In the genomic region with DNA sequence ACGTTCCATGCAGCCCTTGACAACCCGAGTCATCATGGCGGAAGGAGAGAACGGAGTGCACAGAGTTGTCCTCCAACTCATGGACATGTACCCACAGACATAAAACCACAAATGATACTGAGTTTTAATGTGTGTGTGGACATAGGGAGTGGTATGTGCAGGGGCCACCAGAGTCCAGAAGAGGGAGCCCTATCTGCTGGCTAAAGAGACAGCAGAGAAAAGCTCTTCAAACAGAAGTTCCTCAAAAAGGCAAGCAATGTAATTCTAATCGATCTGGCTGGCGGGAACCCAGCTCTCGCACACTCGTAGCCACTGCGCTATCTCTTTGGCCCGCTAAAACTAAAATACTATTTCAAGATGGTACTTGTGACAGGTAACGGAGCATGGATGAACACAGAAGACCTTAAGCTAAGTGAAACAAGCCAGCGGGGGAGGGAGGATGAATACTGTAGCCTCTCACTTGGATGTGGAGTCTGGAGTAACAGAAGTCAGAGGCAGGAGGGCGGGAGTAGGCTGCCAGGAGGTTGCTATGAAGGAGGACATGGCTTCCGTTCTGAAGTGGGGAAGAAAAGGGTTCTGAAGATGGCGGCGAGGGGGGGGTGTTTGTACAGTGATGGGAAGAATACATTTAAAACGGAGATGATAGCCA, we compare ENCODE assay signal across 9 mouse cellular contexts. TPM values are rescaled to one million over a fixed set of nuclear protein-coding genes. Genes with fewer than 3 reads are reported as not detected.
A peak's percentile ranks its signal among the peaks of the same experiment; 100 is the strongest.
DNase-seq lines count a peak whose midpoint lies in the region; ATAC-seq and TF ChIP-seq lines count a peak whose summit lies in the region.
"Had no signal": no experiment of that assay in that cellular context is flagged by ENCODE, and none has a peak within 500 bp of the region (broad histone marks: within the 10 kb centered on the region; RNA-seq: fewer than 3 reads in every experiment).

No protein-coding gene starts in this region.

- H3K4me1 ChIP-seq in kidney, postnatal 0 days (replicated peaks; ENCODE audit: insufficient read depth, low read length), result no peaks in the 10 kb centered on the region
- no peaks in the 10 kb centered on the region for H3K4me1 ChIP-seq in kidney, embryonic 14.5 days (ENCODE audit: control insufficient read depth, insufficient read depth, low read length)
- 0 out of 2 replicates have a peak, but pooled peaks cover 4% of the 10 kb centered on the region for H3K4me1 ChIP-seq in neural tube, embryonic 15.5 days

- TF ChIP-seq CTCF in kidney, postnatal 0 days (IDR thresholded peaks at IDR 0.05; ENCODE audit: low read depth), result peak; percentile 60

- no peak for ATAC-seq in CD4-positive, CD25-positive, alpha-beta regulatory T cell, adult 4 months
- no peak for ATAC-seq in kidney, postnatal 0 days (replicated peaks; ENCODE audit: low FRiP score, low read depth)
- no peak for ATAC-seq in kidney, embryonic 14.5 days (ENCODE audit: low FRiP score, low TSS enrichment)
- ATAC-seq in neural tube, embryonic 15.5 days (ENCODE audit: low FRiP score), result no peak

- H3K4me3 ChIP-seq in kidney, postnatal 0 days (replicated peaks; ENCODE audit: low read depth, low read length), result no peak overlapping the region
- no peak overlapping the region for H3K4me3 ChIP-seq in kidney, embryonic 14.5 days (ENCODE audit: low read length)
- no peak overlapping the region for H3K4me3 ChIP-seq in neural tube, embryonic 15.5 days (replicated peaks)
- H3K4me3 ChIP-seq: lung, embryonic 15.5 days had no signal

- peak; percentile 20 for DNase-seq in CD4-positive, CD25-positive, alpha-beta regulatory T cell, adult 2 months (ENCODE audit: low read depth, low spot score)
- DNase-seq in kidney, postnatal 0 days (ENCODE audit: low spot score), result peak; percentile 46
- peak; percentile 45 for DNase-seq in adrenal gland, postnatal 14 days
- DNase-seq in lung, postnatal 10 days, result peak; percentile 58
- no peak for DNase-seq in embryo, embryonic 11 days

- H3K9ac ChIP-seq in kidney, postnatal 0 days (ENCODE audit: low read depth, low read length), result no peak overlapping the region
- no peak overlapping the region for H3K9ac ChIP-seq in kidney, embryonic 14.5 days (ENCODE audit: low read depth, low read length)
- H3K9ac ChIP-seq in neural tube, embryonic 15.5 days (replicated peaks), result no peak overlapping the region
- H3K9ac ChIP-seq: lung, embryonic 15.5 days had no signal

- H3K27ac ChIP-seq in kidney, postnatal 0 days, result no peak overlapping the region
- no peak overlapping the region for H3K27ac ChIP-seq in kidney, embryonic 14.5 days (ENCODE audit: low read depth, low read length)
- H3K27ac ChIP-seq in neural tube, embryonic 15.5 days (replicated peaks), result no peak overlapping the region
- H3K27ac ChIP-seq: lung, embryonic 15.5 days had no signal

- WGBS in kidney, postnatal 0 days, result 91% methylated on average over 17 of the region's 17 CpGs
- 91% methylated on average over 17 of the region's 17 CpGs for WGBS in kidney, embryonic 14.5 days
- 94% methylated on average over 17 of the region's 17 CpGs for WGBS in neural tube, embryonic 15.5 days

- H3K9me3 ChIP-seq in kidney, postnatal 0 days (replicated peaks; ENCODE audit: low read length), result no peaks in the 10 kb centered on the region
- H3K9me3 ChIP-seq in kidney, embryonic 14.5 days (ENCODE audit: control insufficient read depth, low read length), result no peaks in the 10 kb centered on the region
- H3K9me3 ChIP-seq in neural tube, embryonic 15.5 days (replicated peaks), result no peaks in the 10 kb centered on the region
- H3K9me3 ChIP-seq: lung, embryonic 15.5 days had no signal

- H3K4me2 ChIP-seq in kidney, postnatal 0 days (ENCODE audit: low read length), result no peak overlapping the region
- no peak overlapping the region for H3K4me2 ChIP-seq in kidney, embryonic 14.5 days (replicated peaks; ENCODE audit: low read depth, low read length)
- H3K4me2 ChIP-seq in neural tube, embryonic 15.5 days, result no peak overlapping the region
- H3K4me2 ChIP-seq: lung, embryonic 15.5 days had no signal

- no peaks in the 10 kb centered on the region for H3K27me3 ChIP-seq in kidney, postnatal 0 days (ENCODE audit: insufficient read depth, low read length)
- no peaks in the 10 kb centered on the region for H3K27me3 ChIP-seq in kidney, embryonic 14.5 days (ENCODE audit: control insufficient read depth, insufficient read depth, low read length)
- no peaks in the 10 kb centered on the region for H3K27me3 ChIP-seq in neural tube, embryonic 15.5 days (replicated peaks)
- H3K27me3 ChIP-seq: lung, embryonic 15.5 days had no signal

- no peaks in the 10 kb centered on the region for H3K36me3 ChIP-seq in kidney, postnatal 0 days (ENCODE audit: insufficient read depth, low read length)
- no peaks in the 10 kb centered on the region for H3K36me3 ChIP-seq in kidney, embryonic 14.5 days (ENCODE audit: control insufficient read depth, insufficient read depth, low read length)
- no peaks in the 10 kb centered on the region for H3K36me3 ChIP-seq in neural tube, embryonic 15.5 days
- H3K36me3 ChIP-seq: lung, embryonic 15.5 days had no signal

RNA-seq across cellular contexts. Expression of gene Sash1, which starts 51.9 kb away (rescaled TPM):
- polyA plus RNA-seq in CD4-positive, CD25-positive, alpha-beta regulatory T cell, adult 4 months (2017; shearing (Covaris generic)), result not detected
- polyA plus RNA-seq in kidney, postnatal 0 days (2015; fragmentation: Nextera tagmentation; extraction: Ambion mirVana), result 5.5 and 5.9 TPM in 2 replicates
- polyA plus RNA-seq in kidney, embryonic 14.5 days (2014; fragmentation: Nextera tagmentation; extraction: Ambion mirVana), result 5.5 and 6.5 TPM in 2 replicates
- 40.4 and 50.1 TPM in 2 replicates for total RNA-seq in adrenal gland, postnatal 14 days (2021)
- polyA plus RNA-seq in neural tube, embryonic 15.5 days (2015; fragmentation: Nextera tagmentation; extraction: Ambion mirVana), result 2.5 and 3.7 TPM in 2 replicates
